Mouse (Mus musculus): ENCODE measurements around the gene Fgfrl1. TPM values are rescaled to one million over a fixed set of nuclear protein-coding genes. Genes with fewer than 3 reads are reported as not detected.

Gene Fgfrl1
- polyA plus RNA-seq, 1 experiment from 2014 or later: 17.4 TPM

- no peak for TF ChIP-seq EP300 (IDR thresholded peaks at IDR 0.05)
- TF ChIP-seq CTCF (IDR thresholded peaks at IDR 0.05): no peak
- Histone ChIP-seq H3K27me3 (replicated peaks; ENCODE audit: insufficient read depth, low read length) (no peaks in the 10 kb centered on the region), H3K36me3 (ENCODE audit: insufficient read depth, low read length) (peaks cover 10% of the 10 kb centered on the region; the same call in 1 of the 2 replicates), H3K9ac (replicated peaks; ENCODE audit: low read depth) (no peak overlapping the region), H3K4me1 (ENCODE audit: insufficient read depth, low read depth, low read length) (no peaks in the 10 kb centered on the region), H3K27ac (ENCODE audit: low read length) (no peak overlapping the region), H3K4me2 (replicated peaks; ENCODE audit: low read depth, low read length) (no peak overlapping the region), H3K9me3 (ENCODE audit: low read length) (no peaks in the 10 kb centered on the region), H3K4me3 (ENCODE audit: low read depth, low read length) (no peak overlapping the region)
- ATAC-seq: no peak
- WGBS: 91% methylated on average over 11 of the region's 11 CpGs
- no peak for DNase-seq (ENCODE audit: low spot score)
Measured at GRCm38 (mm10) chr5:108648937-108649576, 43.1 kb upstream of the Fgfrl1 start.

GRCm38 (mm10) chr5:108650341-108650740 lies 41.8 kb upstream of the Fgfrl1 start:
- no peaks in the 10 kb centered on the region for H3K4me1 ChIP-seq (ENCODE audit: insufficient read depth, low read depth, low read length)
- H3K27me3 ChIP-seq (replicated peaks; ENCODE audit: insufficient read depth, low read length): no peaks in the 10 kb centered on the region
- H3K27ac ChIP-seq (ENCODE audit: low read length): no peak overlapping the region
- ATAC-seq (no peak), DNase-seq (ENCODE audit: low spot score) (no peak)
- 88% methylated on average over 7 of the region's 7 CpGs for WGBS
- no peak overlapping the region for H3K4me2 ChIP-seq (replicated peaks; ENCODE audit: low read depth, low read length)
- TF ChIP-seq EP300 (IDR thresholded peaks at IDR 0.05) (no peak), CTCF (IDR thresholded peaks at IDR 0.05) (no peak)
- H3K36me3 ChIP-seq (ENCODE audit: insufficient read depth, low read length): peaks cover 23% of the 10 kb centered on the region; the same call in 1 of the 2 replicates
- H3K4me3 ChIP-seq (ENCODE audit: low read depth, low read length): no peak overlapping the region
- H3K9ac ChIP-seq (replicated peaks; ENCODE audit: low read depth): no peak overlapping the region
- no peaks in the 10 kb centered on the region for H3K9me3 ChIP-seq (ENCODE audit: low read length)

GRCm38 (mm10) chr5:108651136-108651720 lies 41.0 kb upstream of the Fgfrl1 start:
- no peak overlapping the region for H3K9ac ChIP-seq (replicated peaks; ENCODE audit: low read depth)
- H3K4me3 ChIP-seq (ENCODE audit: low read depth, low read length): no peak overlapping the region
- DNase-seq (ENCODE audit: low spot score) (no peak), ATAC-seq (no peak)
- no peaks in the 10 kb centered on the region for H3K4me1 ChIP-seq (ENCODE audit: insufficient read depth, low read depth, low read length)
- no peaks in the 10 kb centered on the region for H3K27me3 ChIP-seq (replicated peaks; ENCODE audit: insufficient read depth, low read length)
- no peak overlapping the region for H3K27ac ChIP-seq (ENCODE audit: low read length)
- no peaks in the 10 kb centered on the region for H3K9me3 ChIP-seq (ENCODE audit: low read length)
- 78% methylated on average over 5 of the region's 5 CpGs for WGBS
- TF ChIP-seq EP300 (IDR thresholded peaks at IDR 0.05) (no peak), CTCF (IDR thresholded peaks at IDR 0.05) (no peak)
- peaks cover 25% of the 10 kb centered on the region; the same call in 1 of the 2 replicates for H3K36me3 ChIP-seq (ENCODE audit: insufficient read depth, low read length)
- no peak overlapping the region for H3K4me2 ChIP-seq (replicated peaks; ENCODE audit: low read depth, low read length)

GRCm38 (mm10) chr5:108651823-108652222 lies 40.4 kb upstream of the Fgfrl1 start:
- H3K27me3 ChIP-seq (replicated peaks; ENCODE audit: insufficient read depth, low read length): no peaks in the 10 kb centered on the region
- no peaks in the 10 kb centered on the region for H3K9me3 ChIP-seq (ENCODE audit: low read length)
- DNase-seq (ENCODE audit: low spot score) (peak; percentile 86), ATAC-seq (peak; percentile 62)
- H3K4me2 ChIP-seq (replicated peaks; ENCODE audit: low read depth, low read length): no peak overlapping the region
- 36% methylated on average over 1 of the region's 1 CpGs for WGBS
- no peak overlapping the region for H3K4me3 ChIP-seq (ENCODE audit: low read depth, low read length)
- TF ChIP-seq CTCF (IDR thresholded peaks at IDR 0.05) (peak; percentile 87), EP300 (IDR thresholded peaks at IDR 0.05) (no peak)
- H3K27ac ChIP-seq (ENCODE audit: low read length): no peak overlapping the region
- H3K4me1 ChIP-seq (ENCODE audit: insufficient read depth, low read depth, low read length): no peaks in the 10 kb centered on the region
- peaks cover 25% of the 10 kb centered on the region; the same call in 1 of the 2 replicates for H3K36me3 ChIP-seq (ENCODE audit: insufficient read depth, low read length)
- H3K9ac ChIP-seq (replicated peaks; ENCODE audit: low read depth): no peak overlapping the region

- Histone ChIP-seq H3K36me3 (ENCODE audit: insufficient read depth, low read length) (peaks cover 25% of the 10 kb centered on the region; the same call in 1 of the 2 replicates), H3K9me3 (ENCODE audit: low read length) (no peaks in the 10 kb centered on the region), H3K27ac (ENCODE audit: low read length) (no peak overlapping the region), H3K4me1 (ENCODE audit: insufficient read depth, low read depth, low read length) (no peaks in the 10 kb centered on the region), H3K27me3 (replicated peaks; ENCODE audit: insufficient read depth, low read length) (no peaks in the 10 kb centered on the region), H3K4me3 (ENCODE audit: low read depth, low read length) (no peak overlapping the region), H3K9ac (replicated peaks; ENCODE audit: low read depth) (no peak overlapping the region), H3K4me2 (replicated peaks; ENCODE audit: low read depth, low read length) (no peak overlapping the region)
- TF ChIP-seq CTCF (IDR thresholded peaks at IDR 0.05) (no peak), EP300 (IDR thresholded peaks at IDR 0.05) (no peak)
- ATAC-seq (no peak), DNase-seq (ENCODE audit: low spot score) (no peak)
- 81% methylated on average over 6 of the region's 6 CpGs for WGBS
Measured at GRCm38 (mm10) chr5:108653341-108653740, 38.8 kb upstream of the Fgfrl1 start.

GRCm38 (mm10) chr5:108654444-108654990 lies 37.7 kb upstream of the Fgfrl1 start:
- Histone ChIP-seq H3K4me2 (replicated peaks; ENCODE audit: low read depth, low read length) (no peak overlapping the region), H3K27me3 (replicated peaks; ENCODE audit: insufficient read depth, low read length) (no peaks in the 10 kb centered on the region), H3K4me3 (ENCODE audit: low read depth, low read length) (no peak overlapping the region), H3K36me3 (ENCODE audit: insufficient read depth, low read length) (peaks cover 25% of the 10 kb centered on the region; the same call in 1 of the 2 replicates), H3K9me3 (ENCODE audit: low read length) (no peaks in the 10 kb centered on the region), H3K27ac (ENCODE audit: low read length) (no peak overlapping the region), H3K4me1 (ENCODE audit: insufficient read depth, low read depth, low read length) (peaks cover 2% of the 10 kb centered on the region; the same call in 1 of the 2 replicates), H3K9ac (replicated peaks; ENCODE audit: low read depth) (no peak overlapping the region)
- no peak for ATAC-seq
- WGBS: 92% methylated on average over 10 of the region's 10 CpGs
- DNase-seq (ENCODE audit: low spot score): no peak
- no peak for TF ChIP-seq CTCF (IDR thresholded peaks at IDR 0.05)
- TF ChIP-seq EP300 (IDR thresholded peaks at IDR 0.05): no peak

Data from lung, postnatal 0 days (tissue).